Mouse (Mus musculus) heart, embryonic 15.5 days (tissue): Measurements from ENCODE around the gene Hsd3b2. TPM values are rescaled to one million over a fixed set of nuclear protein-coding genes. Genes with fewer than 3 reads are reported as not detected.

Experiments used
- polyA plus RNA-seq: library from polyadenylated mRNA; unstranded; fragments of >200 nt; fragmentation: Nextera tagmentation; extraction: Ambion mirVana; gene quantifications from 2 replicates; pipeline ENCODE4 v1.2.1, GENCODE M21; 2015

Hsd3b2 gene
- polyA plus RNA-seq, 1 experiment from 2014 or later = not detected

Other genes starting within 250 kb of the Hsd3b2 start
- not detected in 2 replicates for gene Hsd3b4, start 214.0 kb downstream of the Hsd3b2 start, polyA plus RNA-seq
- gene Gm10681, start 135.7 kb downstream of the Hsd3b2 start, polyA plus RNA-seq = not detected in 2 replicates
- gene Hsd3b5, start 94.3 kb downstream of the Hsd3b2 start, polyA plus RNA-seq = not detected in 2 replicates
- 0.11 TPM in 1 of 2 replicates, not detected in the other for gene Hsd3b3, start 38.6 kb upstream of the Hsd3b2 start, polyA plus RNA-seq
- gene Hsd3b6, start 89.9 kb upstream of the Hsd3b2 start, polyA plus RNA-seq = 3.0 and 7.1 TPM in 2 replicates
- 0.08 and 1.0 TPM in 2 replicates for gene Hsd3b1, start 135.3 kb upstream of the Hsd3b2 start, polyA plus RNA-seq
- gene Hao2, start 168.7 kb upstream of the Hsd3b2 start, polyA plus RNA-seq = 0.24 TPM in 1 of 2 replicates, not detected in the other